Mouse (Mus musculus) frontal cortex, adult (tissue): ENCODE results near the gene Moap1.

Experiments
- ATAC-seq: cut with Nextera tagmentation; 2 replicates; pipeline ENCODE4 v1.9.2; 2017; ENCODE audit warnings: mild to moderate bottlenecking, moderate library complexity, mixed read lengths; ENCODE audit not compliant: low TSS enrichment

Gene Moap1

DNA sequence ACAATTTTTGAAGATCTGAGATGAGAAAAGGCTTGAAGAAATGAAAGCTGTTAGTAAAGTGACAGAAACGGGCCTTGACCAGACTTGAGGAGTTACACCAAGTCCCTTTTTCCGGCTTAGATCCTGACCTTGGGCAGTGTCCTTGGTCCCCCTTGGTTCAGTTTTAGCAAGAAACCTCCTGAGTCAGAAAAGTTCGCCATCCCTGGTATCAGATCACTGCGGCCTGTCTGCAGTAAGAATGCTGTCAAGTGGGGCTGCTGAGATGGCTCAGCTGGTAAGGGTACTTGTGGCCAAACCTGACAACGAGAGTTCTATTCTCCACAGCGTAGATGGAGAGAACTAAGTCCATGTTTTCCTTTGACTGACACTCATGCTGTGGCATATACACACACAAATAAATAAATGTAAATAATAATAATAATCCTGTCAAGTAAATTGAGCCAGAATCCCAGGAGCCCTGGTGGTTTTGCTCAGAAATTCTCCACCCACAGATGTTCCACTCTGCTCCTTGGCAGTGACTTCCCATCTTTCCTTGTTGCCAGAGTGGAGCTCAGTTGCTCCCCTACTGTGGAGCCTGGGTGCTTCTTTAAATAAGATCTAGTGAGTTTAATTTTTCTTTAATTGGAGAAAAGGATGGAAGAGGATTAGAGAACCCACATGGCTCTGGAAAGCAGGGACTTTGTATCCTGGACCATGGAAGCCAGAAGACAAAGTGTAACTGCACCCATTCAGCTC, 37.4 kb downstream of the Moap1 start:
- ATAC-seq = peak; percentile 8; the same call in 1 of the 2 replicates

DNA sequence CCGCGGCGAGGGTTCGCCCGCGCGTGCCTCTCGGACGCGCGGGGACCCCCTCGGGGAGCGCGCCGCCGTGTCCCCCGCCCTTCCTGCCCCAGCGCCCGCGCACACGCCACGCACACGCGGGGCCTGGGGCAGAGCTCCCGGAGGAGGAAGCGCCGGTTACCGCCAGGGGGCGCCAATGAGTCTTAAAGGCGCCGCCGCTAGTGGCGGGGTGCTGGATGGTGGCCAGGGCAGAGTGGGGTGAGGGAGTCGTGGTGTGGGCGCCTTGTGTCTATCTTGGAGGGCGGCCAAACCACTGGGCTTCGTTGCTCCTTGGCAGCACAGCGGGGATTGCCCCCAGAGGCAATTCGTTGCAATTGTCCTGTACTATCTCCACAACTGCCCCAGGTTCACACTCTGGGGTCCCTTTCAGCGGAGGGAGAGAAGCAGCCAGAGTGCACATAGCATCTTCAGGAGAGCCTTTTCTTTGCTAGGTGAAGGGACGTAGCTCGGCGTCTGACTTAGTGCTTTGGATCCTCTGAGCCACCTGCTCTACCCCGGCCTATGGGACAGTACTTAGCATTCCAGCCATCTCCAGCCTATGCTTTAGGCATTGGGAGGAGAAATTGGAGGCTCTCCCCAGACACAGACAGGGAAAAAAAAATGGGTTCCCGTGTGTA, 38.1 kb downstream of the Moap1 start:
- peak; percentile 43 for ATAC-seq

DNA sequence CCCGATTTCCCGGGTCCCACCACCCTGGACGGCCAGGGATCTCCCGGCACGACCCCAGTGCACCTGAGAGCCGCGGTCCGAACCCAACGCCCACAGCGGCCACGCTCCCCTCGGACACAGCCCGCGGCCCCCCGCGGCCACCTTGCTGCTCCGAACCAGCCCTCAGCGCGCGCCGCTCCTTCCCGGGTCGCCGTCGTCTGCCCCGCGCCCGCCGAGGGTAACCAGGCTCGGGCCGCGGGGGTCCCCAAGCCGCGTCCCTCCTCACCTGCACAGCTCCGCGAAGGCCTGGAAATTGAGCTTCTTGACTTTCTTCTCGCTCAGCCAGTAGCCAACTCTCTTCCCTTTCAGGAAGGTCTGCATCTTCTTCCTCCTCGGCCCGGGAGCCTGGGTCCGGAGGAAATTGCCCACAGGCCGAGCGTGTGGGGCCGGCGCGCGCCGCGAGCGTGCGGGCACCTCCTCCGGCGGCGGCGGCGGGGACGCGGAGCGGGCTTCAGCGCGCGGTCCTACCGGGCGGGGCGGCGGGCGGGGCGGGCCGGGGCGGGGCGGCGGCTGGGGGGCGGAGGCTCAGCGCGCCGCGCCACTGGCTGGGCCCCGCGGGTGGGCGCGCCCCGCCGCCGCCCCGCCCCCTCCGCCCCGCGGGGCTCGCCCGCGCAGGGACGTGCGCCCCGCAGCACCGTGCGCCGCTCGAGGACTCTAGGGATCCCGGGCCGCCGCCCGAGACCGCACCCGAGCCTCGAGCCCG, 38.8 kb downstream of the Moap1 start, which contains the start of gene Itpk1:
Itpk1 (minus strand) TSS at position 474 of the 742 bp plus-strand sequence.
- ATAC-seq = peak; percentile 36

DNA sequence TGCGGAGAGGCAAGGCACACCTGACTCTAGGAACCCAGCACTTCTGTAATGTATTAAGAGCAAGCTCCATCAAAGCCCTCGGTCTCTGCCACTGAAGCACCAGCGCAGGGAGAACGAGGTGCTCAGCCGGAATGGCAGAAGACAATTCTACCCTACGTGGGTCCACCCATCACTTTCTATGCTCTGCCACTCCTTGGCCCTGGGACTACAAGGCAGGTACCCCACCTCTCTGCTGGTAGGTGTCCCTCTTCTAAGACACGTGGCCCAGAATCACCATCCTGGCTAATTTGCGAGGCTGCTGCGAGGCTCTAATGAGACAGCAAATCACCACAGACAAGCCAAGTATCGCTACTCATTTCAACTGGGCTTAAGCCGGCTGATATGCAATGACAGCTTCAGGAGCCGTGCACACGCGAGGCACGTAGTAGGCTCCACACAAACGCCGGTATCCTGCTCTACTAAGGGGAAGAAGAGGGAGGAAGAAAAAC, 39.5 kb downstream of the Moap1 start:
- 0 out of 2 replicates have a peak, but pooled peaks have one; percentile 3 for ATAC-seq

DNA sequence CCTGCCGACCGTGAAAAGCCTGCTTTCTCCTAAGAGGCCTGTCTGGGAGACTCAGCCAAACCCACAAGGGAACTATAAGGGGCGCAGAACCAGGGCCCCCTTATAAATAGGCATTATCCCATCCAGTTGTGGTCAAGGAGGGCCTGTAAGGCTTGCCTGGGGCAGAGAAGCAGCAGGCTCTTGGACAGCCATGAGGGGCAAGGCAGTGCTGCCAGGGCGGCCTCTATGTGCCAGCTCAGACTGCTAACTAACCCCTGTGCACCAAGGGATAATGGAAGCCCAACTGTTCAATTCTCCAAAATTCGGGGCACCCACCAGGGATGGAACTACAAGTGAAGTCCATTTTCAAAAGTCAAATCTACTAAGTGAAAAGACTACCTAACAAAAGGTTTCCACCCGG, 40.0 kb downstream of the Moap1 start:
- no peak for ATAC-seq

DNA sequence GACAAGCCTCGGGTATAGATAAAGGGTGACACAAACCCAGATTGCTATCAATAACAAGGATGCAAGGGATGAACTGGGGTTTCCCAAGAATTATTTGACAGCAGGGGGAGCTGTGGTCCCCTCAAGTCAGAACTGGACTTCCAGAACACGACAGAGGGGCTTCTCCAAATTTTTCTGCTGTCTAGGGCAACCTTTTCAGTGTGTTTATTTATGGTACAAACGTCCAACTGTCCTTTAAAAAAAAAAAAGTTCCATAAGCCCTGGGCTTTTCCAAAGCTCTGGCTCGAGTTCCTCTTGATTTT, 40.4 kb downstream of the Moap1 start:
- no peak for ATAC-seq

DNA sequence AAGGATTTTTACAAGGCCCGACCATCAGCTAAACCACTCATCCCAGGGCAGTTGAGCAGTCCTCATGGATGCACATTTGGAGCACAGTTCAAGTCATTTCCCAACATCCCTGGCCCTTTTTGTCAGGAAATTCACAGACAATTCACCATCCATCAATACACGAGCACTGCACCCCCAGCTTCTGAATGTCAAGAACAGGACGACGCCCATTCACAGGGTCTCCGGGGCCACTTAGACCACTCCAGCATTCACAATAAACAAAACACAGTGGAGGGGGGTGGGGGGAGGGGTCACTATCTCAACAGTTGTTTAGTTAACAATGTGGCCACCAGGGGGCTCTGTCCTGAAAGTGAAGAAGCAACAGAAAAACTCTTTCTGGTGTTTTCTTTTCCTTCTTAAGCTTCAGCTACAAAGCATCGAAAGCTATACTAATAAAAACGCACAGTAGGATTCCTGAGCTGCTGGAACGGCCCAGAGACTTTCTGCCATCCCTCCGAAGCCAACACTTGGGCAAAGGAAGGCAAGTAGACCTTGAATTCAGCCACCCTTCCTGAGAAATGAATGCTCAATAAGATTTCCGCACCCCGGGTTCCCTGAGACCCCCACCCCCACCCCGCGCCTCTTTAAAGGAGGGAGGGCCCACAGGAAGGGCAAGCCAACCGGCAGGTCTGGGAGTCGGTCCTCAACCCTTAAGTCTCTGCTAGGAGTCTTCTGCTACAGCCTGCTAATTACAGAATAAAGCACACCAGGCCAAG, 40.9 kb downstream of the Moap1 start:
- no peak for ATAC-seq

DNA sequence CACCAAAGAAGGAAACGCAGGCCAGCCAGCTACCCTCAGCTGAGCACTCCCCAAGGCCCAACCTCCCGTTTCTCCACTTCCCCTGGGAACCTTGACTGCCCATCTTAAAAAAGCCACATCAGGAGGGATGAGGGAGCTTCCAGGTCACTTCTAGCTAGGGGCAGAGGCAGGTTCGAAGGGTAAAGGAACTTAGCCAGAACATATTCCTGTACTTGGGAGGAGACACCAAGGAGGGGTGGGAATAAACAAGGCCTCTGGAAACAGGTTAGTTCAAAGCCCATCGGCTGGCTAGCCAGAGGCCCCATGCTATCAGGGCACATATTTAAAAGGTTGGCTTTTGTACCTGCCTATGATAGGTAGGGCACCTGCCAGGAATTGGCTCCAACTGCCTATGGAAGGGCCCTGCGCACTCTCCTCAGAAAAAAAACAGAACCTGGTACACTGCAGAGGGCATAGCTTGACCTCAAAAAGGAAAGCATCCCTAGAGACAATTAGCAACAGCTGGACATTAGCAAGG, 41.7 kb downstream of the Moap1 start:
- no peak for ATAC-seq

DNA sequence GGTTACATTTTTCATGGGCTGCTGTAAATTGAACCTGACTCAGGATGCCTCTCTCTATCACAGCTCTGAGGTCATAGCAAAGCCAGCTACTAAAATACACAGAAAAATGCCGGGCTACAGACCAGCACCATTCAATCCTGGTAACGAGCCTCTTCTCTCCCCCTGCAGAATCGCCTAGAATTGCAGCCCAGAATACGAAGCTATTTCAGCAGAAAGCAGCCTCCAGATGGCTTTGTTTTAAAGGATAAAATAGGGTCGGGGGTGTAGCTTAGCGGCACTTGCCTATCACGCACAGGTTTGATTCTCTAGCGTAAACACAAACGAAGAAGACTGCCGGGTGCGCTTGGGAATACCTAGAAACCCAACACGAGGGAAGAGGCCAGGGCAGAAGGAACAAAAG, 43.0 kb downstream of the Moap1 start:
- ATAC-seq = no peak

DNA sequence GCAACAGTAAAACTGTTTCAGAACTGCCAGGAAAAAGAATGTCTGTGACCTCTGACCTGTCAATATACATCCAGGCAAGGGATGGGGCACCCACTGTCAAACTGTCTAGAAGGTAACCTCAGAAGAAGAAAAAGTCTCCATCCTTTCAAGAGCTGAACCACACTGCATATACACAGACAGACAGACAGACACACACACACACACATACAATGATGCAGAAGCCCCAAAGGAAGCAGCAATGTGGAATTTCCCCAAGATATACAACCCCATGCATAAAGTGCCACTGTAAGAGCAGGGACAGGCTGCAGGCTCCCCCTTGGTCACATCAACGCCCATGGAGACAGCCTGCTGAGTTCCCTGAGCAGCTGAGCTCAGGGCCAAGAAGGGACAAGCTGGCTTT, 44.3 kb downstream of the Moap1 start:
- ATAC-seq = no peak

DNA sequence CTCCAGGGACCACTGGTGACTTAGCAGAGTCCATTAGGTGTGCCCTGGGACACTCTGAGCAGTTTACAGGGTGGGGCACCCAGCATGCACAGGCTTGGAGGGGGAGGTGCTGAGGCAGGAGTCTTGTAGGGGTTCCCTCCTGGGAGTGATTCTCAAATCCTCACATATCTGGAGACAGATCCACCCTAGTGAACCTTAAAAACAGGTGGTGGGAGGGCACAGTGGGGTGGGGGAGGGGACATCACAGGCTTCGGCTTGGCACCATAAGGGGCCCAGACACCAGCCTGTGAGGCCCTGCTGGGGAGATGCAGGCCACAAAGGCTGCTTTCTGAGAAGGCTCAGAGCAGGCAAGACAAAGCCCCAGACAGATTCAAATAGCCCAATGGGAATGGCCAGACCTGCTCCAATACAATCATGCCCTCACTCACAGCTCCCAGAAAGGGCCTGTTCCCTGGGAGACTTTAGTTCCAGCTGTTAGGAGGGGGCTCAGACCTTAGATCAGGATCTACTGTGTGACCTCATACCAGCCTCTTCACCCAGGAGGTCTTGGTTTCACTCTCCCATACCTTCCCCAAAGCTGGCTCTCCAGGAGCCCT, 45.3 kb downstream of the Moap1 start:
- no peak for ATAC-seq

DNA sequence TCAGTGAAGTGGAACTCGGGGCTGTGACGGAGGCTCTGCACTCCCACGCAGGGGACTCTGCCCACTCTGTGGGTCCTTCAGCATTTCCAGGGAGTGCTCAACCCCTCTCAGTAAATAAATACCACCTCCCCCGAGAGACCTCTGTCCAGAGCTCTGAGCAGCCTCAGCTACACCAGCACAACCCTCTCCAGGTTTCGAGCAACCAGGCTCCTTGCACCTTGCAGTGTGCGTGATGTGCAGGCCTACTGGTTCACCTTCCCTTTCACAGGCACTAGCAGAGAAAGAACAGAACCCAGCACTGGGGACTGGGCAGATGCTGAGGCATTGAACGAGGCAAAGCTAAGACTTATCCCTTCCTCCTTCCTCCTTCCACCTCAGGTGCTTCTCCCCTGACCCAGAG, 46.1 kb downstream of the Moap1 start:
- ATAC-seq = no peak

DNA sequence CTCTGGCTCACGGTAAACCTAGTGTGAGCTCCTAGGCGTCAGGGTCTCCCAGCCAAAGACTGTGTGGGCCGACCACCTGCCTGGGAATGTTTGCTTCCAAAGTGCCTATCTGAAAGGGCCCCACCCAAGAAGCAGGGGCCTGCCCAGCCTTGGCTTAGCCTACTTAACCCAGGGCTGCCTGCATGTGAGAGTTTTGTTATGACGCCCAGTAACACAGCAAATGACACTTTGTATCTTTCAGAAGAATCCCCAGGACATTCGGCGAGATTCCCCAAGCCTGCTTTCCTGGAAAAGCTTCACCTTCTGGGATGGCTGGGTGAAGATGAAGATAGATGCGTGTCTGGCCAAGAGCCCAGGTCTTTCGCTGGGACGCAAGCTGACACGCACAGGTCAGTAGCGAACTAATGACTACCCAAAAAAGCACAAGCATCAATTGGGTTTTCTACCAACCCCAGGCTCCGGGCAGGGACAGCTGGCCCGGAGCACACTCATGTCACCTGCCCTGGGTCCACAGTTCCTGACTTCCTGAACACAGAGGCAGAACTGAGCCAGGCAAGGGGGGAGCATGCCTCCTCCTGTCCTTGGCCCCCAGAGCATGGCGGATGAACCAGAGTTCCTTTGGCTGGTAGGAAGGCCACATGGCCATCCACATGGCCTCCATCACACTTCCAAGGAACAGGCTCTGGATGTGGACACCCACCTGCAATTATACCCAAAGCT, 46.7 kb downstream of the Moap1 start:
- no peak for ATAC-seq

DNA sequence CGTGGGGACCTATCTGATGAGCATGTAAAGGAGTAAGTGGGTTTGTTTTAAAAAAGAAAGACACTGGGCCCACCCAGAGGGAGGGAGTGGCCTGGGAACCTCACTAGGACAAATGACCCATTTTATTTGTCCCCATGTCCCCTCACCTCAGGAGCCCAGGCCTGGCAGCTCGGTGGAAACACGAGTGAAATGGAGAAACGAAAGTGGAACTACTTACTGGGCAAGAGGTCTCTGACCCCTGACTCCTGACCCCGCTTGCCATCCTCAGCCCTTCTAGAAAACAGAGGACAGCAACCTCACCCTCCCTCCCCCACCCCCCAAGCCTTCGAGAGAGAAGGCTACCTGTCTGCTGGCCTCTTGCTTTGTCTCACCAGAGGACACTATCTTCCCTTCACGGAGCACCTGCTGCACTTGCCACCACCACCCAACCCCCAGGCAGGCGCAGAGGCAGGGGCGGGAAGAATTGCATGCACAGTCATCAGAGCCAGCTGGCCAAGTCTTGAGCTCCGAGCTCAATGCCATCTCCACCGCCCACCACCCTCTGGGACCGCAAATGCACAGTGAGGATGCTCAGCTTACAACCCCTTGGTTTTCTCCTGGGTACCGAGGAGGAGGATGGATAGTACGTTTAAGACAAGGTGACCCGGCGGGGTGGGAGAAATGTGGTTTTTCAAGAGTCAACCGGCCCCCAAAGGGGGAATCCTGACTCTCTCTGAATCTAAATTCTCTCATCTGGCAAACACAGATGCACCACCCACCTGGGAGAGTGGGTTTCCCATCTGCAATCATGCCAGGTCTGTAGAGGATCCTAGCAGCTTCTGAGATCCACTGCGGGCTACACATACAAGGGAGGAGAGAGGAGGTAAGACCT, 47.9 kb downstream of the Moap1 start:
- peak; percentile 77 for ATAC-seq
